Mouse (Mus musculus) cerebellum, adult 2 months (tissue): ENCODE results near the gene Hoxb5. TPM values are rescaled to one million over a fixed set of nuclear protein-coding genes. Genes with fewer than 3 reads are reported as not detected.
A peak's percentile ranks its signal among the peaks of the same experiment; 100 is the strongest.

ENCODE experiments used
- DNase-seq, 2 experiments: peaks; one replicate each; pipeline ENCODE4 v3.0.0; 2021
- H3K27ac ChIP-seq: fragments of 200-500 bp; 2 replicates; pipeline ENCODE4 v1.5.1; 2012; ENCODE audit warnings: low read length, control low read depth, inconsistent platforms; ENCODE audit not compliant: insufficient read depth
- H3K27me3 ChIP-seq: fragments of 200-500 bp; 2 replicates; pipeline ENCODE4 v1.6.1; 2012; ENCODE audit warnings: inconsistent platforms, mild to moderate bottlenecking, low read length, moderate library complexity; ENCODE audit not compliant: control insufficient read depth, insufficient read depth
- H3K4me1 ChIP-seq: fragments of 200-500 bp; 2 replicates; pipeline ENCODE4 v1.6.1; 2011; ENCODE audit warnings: low read length; ENCODE audit not compliant: control insufficient read depth, insufficient read depth
- H3K4me3 ChIP-seq: fragments of 200-500 bp; replicated peaks from 2 replicates; pipeline ENCODE3; 2011; ENCODE audit warnings: mild to moderate bottlenecking, low read depth, low read length, control low read depth; ENCODE audit not compliant: insufficient read depth
- CTCF ChIP-seq: fragments of 200-500 bp; IDR thresholded peaks from 2 replicates; pipeline ENCODE4 v1.5.1; 2011; ENCODE audit warnings: low read depth, mild to moderate bottlenecking, control low read depth, low read length, moderate library complexity, borderline replicate concordance; ENCODE audit not compliant: insufficient read depth
- POLR2A ChIP-seq: fragments of 200-500 bp; IDR thresholded peaks from 2 replicates; pipeline ENCODE4 v1.6.1; 2011; ENCODE audit warnings: low read length, control low read depth, borderline replicate concordance; ENCODE audit not compliant: insufficient read depth
- WGBS: fragments of 180-500 bp; shearing (Covaris S2); methylation state at CpG from one replicate; pipeline ENCODE4 v1.1.7; 2018; 5-methylcytosine and 5-hydroxymethylcytosine counted together
- polyA plus RNA-seq: library from polyadenylated mRNA; depleted of rRNA; stranded (reverse); fragments of >200 nt; gene quantifications from 2 replicates; pipeline ENCODE4 v1.2.3, GENCODE M21; 2012; rRNA removed

Gene Hoxb5
- polyA plus RNA-seq, 1 experiment, result 6.8 TPM

- TF ChIP-seq CTCF (no peak), POLR2A (no peak)
- no peak overlapping the region for H3K27ac ChIP-seq
- H3K4me3 ChIP-seq, result no peak overlapping the region
- no peaks in the 10 kb centered on the region for H3K4me1 ChIP-seq
- peaks cover 17% of the 10 kb centered on the region for H3K27me3 ChIP-seq
- WGBS, result 32% methylated on average over 2 of the region's 2 CpGs
- no peak for DNase-seq
Observed at GRCm38 (mm10) chr11:96350791-96351190, 47.7 kb downstream of the Hoxb5 start.

- no peak for DNase-seq
- peaks cover 16% of the 10 kb centered on the region for H3K27me3 ChIP-seq
- H3K27ac ChIP-seq, result no peak overlapping the region
- TF ChIP-seq CTCF, result no peak
- TF ChIP-seq POLR2A, result no peak
- no peaks in the 10 kb centered on the region for H3K4me1 ChIP-seq
- H3K4me3 ChIP-seq, result no peak overlapping the region
- WGBS, result 7% methylated on average over 11 of the region's 11 CpGs
Observed at GRCm38 (mm10) chr11:96351312-96351711, 48.2 kb downstream of the Hoxb5 start.

GRCm38 (mm10) chr11:96351831-96352230 lies 48.7 kb downstream of the Hoxb5 start:
- Histone ChIP-seq H3K4me3 (no peak overlapping the region), H3K27ac (no peak overlapping the region), H3K27me3 (peaks cover 14% of the 10 kb centered on the region), H3K4me1 (no peaks in the 10 kb centered on the region)
- 2% methylated on average over 22 of the region's 22 CpGs for WGBS
- TF ChIP-seq CTCF (no peak), POLR2A (no peak)
- no peak for DNase-seq

- H3K4me3 ChIP-seq, result no peak overlapping the region
- 2% methylated on average over 75 of the region's 75 CpGs for WGBS
- DNase-seq, result no peak
- H3K27me3 ChIP-seq, result peaks cover 13% of the 10 kb centered on the region
- no peak overlapping the region for H3K27ac ChIP-seq
- TF ChIP-seq CTCF (no peak), POLR2A (no peak)
- H3K4me1 ChIP-seq, result no peaks in the 10 kb centered on the region
Observed at GRCm38 (mm10) chr11:96352691-96353521, 49.8 kb downstream of the Hoxb5 start.

GRCm38 (mm10) chr11:96353522-96353841 lies 50.3 kb downstream of the Hoxb5 start:
- no peak for TF ChIP-seq CTCF
- 2% methylated on average over 14 of the region's 14 CpGs for WGBS
- no peaks in the 10 kb centered on the region for H3K4me1 ChIP-seq
- no peak overlapping the region for H3K27ac ChIP-seq
- no peak overlapping the region for H3K4me3 ChIP-seq
- peak in 1 of 2 experiments; percentile 22 for DNase-seq
- H3K27me3 ChIP-seq, result peaks cover 13% of the 10 kb centered on the region

GRCm38 (mm10) chr11:96353939-96354338 lies 50.8 kb downstream of the Hoxb5 start:
- Histone ChIP-seq H3K27ac (no peak overlapping the region), H3K4me3 (no peak overlapping the region), H3K27me3 (peaks cover 13% of the 10 kb centered on the region), H3K4me1 (no peaks in the 10 kb centered on the region)
- TF ChIP-seq CTCF, result no peak
- no peak for TF ChIP-seq POLR2A
- DNase-seq, result no peak
- 5% methylated on average over 8 of the region's 8 CpGs for whole genome bisulfite sequencing

GRCm38 (mm10) chr11:96354376-96354775 lies 51.2 kb downstream of the Hoxb5 start:
- Histone ChIP-seq H3K27me3 (peaks cover 13% of the 10 kb centered on the region), H3K4me1 (no peaks in the 10 kb centered on the region), H3K4me3 (no peak overlapping the region), H3K27ac (no peak overlapping the region)
- DNase-seq, result no peak
- TF ChIP-seq CTCF, result no peak
- TF ChIP-seq POLR2A, result no peak
- WGBS, result 2% methylated on average over 25 of the region's 25 CpGs

GRCm38 (mm10) chr11:96354801-96355311 lies 51.7 kb downstream of the Hoxb5 start:
- Histone ChIP-seq H3K27ac (no peak overlapping the region), H3K4me3 (no peak overlapping the region), H3K4me1 (no peaks in the 10 kb centered on the region), H3K27me3 (peaks cover 13% of the 10 kb centered on the region)
- DNase-seq, result no peak
- no peak for TF ChIP-seq POLR2A
- no peak for TF ChIP-seq CTCF
- WGBS, result 2% methylated on average over 9 of the region's 9 CpGs

Other genes starting within 250 kb of the Hoxb5 start
- 56.0 and 56.8 TPM in 2 replicates for gene Ube2z, start 237.9 kb upstream of the Hoxb5 start, polyA plus RNA-seq
- gene Atp5g1, start 227.7 kb upstream of the Hoxb5 start, polyA plus RNA-seq, result 696 and 758 TPM in 2 replicates
- 0.08 TPM in 1 of 2 replicates, not detected in the other for gene Calcoco2, start 191.4 kb upstream of the Hoxb5 start, polyA plus RNA-seq
- gene Ttll6, start 169.6 kb upstream of the Hoxb5 start, polyA plus RNA-seq, result 0.39 and 0.52 TPM in 2 replicates
- not detected in 2 replicates for gene Hoxb13, start 109.0 kb upstream of the Hoxb5 start, polyA plus RNA-seq
- not detected in 2 replicates for gene Hoxb9, start 31.9 kb upstream of the Hoxb5 start, polyA plus RNA-seq
- 0.11 and 1.0 TPM in 2 replicates for gene Hoxb8, start 21.4 kb upstream of the Hoxb5 start, polyA plus RNA-seq
- 0.11 TPM in 1 of 2 replicates, not detected in the other for gene Hoxb7, start 16.7 kb upstream of the Hoxb5 start, polyA plus RNA-seq
- gene Hoxb6, start 10.9 kb upstream of the Hoxb5 start, polyA plus RNA-seq, result 1.5 and 3.2 TPM in 2 replicates
- 1.5 TPM in 2 replicates for gene Hoxb4, start 14.9 kb downstream of the Hoxb5 start, polyA plus RNA-seq
- gene Hoxb3, start 20.0 kb downstream of the Hoxb5 start, polyA plus RNA-seq, result 5.4 and 5.5 TPM in 2 replicates
- gene Hoxb2, start 47.2 kb downstream of the Hoxb5 start, polyA plus RNA-seq, result 4.2 and 4.7 TPM in 2 replicates
- 0.06 TPM in 1 of 2 replicates, not detected in the other for gene Hoxb1, start 62.4 kb downstream of the Hoxb5 start, polyA plus RNA-seq
- gene Skap1, start 161.3 kb downstream of the Hoxb5 start, polyA plus RNA-seq, result 0.98 and 1.5 TPM in 2 replicates